Mouse (Mus musculus): ENCODE data around the gene Ankrd24. TPM values are rescaled to one million over a fixed set of nuclear protein-coding genes. Genes with fewer than 3 reads are reported as not detected.

Ankrd24 gene
- polyA plus RNA-seq, 1 experiment = 0.21 TPM

DNA sequence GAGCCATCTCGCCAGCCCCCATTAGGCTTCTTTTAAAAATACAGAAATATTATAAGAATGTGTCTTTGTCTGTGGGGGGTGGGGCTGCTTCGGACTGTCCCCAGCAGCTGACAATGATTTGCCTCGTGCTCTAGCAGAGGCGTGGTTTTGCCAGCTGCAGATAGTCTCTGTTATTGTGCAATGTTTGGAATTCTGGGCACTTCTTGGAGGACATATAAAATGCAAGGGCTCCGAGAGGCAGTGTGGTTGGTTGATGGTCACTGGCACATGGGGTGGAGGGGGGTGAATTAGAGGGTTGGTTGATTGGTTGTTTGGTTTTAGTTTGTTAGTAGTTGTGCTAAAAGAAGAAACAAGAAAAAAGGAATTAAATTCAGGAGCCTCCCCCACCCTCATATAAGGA is 8.4 kb upstream of the Ankrd24 start:
- no peaks in the 10 kb centered on the region for H3K9me3 ChIP-seq (ENCODE audit: control insufficient read depth, low read length)
- no peaks in the 10 kb centered on the region for H3K27me3 ChIP-seq (ENCODE audit: control insufficient read depth)
- no peak for TF ChIP-seq GATA1 (IDR thresholded peaks at IDR 0.05; ENCODE audit: low read length)
- TF ChIP-seq TAL1 (IDR thresholded peaks at IDR 0.05; ENCODE audit: low read length) = no peak
- peaks cover 27% of the 10 kb centered on the region for H3K36me3 ChIP-seq (ENCODE audit: control insufficient read depth)
- peaks cover 16% of the 10 kb centered on the region for H3K4me1 ChIP-seq (ENCODE audit: control insufficient read depth)
- H3K4me3 ChIP-seq (replicated peaks) = no peak overlapping the region

DNA sequence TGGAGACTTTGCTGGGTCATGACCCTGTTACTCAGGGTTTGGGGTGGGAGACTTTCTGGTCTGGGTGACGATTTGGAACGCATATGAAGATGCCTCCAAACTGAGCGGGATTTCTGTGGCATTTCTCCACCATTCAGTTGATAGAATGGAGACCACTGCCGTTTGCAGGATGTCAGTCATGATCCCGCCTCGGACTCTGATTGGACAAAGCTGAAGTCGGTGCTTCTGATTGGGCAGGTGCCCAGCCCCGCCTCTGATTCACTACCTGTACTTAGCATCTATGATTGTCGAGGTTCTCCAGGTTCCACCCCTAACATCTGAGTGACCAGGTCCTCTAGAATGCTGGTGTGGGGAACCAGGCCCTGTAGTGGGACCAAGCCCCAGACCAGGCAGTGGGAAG is 7.6 kb upstream of the Ankrd24 start:
- H3K4me3 ChIP-seq (replicated peaks) = no peak overlapping the region
- peaks cover 35% of the 10 kb centered on the region for H3K36me3 ChIP-seq (ENCODE audit: control insufficient read depth)
- no peak for TF ChIP-seq TAL1 (IDR thresholded peaks at IDR 0.05; ENCODE audit: low read length)
- no peak for TF ChIP-seq GATA1 (IDR thresholded peaks at IDR 0.05; ENCODE audit: low read length)

DNA sequence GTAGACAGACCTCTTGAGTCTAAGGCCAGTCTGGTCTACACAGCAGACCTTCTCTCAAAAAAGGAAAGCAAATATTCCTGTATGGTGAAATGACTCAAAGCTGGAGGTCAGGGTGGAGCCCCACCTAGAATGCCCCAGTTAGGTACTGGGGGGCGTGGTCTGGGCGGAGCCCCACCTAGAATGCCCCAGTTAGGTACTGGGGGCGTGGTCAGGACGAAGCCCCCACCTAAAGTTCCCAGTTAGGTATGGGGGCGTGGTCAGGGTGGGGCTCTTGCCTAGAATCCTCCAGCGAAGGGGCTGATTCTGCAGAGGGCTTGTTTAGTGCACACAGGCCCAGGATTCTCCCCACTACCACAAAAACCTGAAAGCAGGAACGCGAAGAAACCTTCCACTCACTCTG is 4.9 kb upstream of the Ankrd24 start:
- no peak for TF ChIP-seq GATA1 (IDR thresholded peaks at IDR 0.05; ENCODE audit: low read length)
- TF ChIP-seq TAL1 (IDR thresholded peaks at IDR 0.05; ENCODE audit: low read length) = no peak
- Histone ChIP-seq H3K27me3 (ENCODE audit: control insufficient read depth) (no peaks in the 10 kb centered on the region), H3K9me3 (ENCODE audit: control insufficient read depth, low read length) (no peaks in the 10 kb centered on the region), H3K4me3 (replicated peaks) (no peak overlapping the region), H3K4me1 (ENCODE audit: control insufficient read depth) (peaks cover 48% of the 10 kb centered on the region), H3K36me3 (ENCODE audit: control insufficient read depth) (peaks cover 35% of the 10 kb centered on the region)

More for the DNA sequence above, 7.6 kb upstream of the Ankrd24 start:
- H3K9me3 ChIP-seq (ENCODE audit: control insufficient read depth, low read length) = no peaks in the 10 kb centered on the region
- no peaks in the 10 kb centered on the region for H3K27me3 ChIP-seq (ENCODE audit: control insufficient read depth)
- H3K4me1 ChIP-seq (ENCODE audit: control insufficient read depth) = peaks cover 23% of the 10 kb centered on the region

DNA sequence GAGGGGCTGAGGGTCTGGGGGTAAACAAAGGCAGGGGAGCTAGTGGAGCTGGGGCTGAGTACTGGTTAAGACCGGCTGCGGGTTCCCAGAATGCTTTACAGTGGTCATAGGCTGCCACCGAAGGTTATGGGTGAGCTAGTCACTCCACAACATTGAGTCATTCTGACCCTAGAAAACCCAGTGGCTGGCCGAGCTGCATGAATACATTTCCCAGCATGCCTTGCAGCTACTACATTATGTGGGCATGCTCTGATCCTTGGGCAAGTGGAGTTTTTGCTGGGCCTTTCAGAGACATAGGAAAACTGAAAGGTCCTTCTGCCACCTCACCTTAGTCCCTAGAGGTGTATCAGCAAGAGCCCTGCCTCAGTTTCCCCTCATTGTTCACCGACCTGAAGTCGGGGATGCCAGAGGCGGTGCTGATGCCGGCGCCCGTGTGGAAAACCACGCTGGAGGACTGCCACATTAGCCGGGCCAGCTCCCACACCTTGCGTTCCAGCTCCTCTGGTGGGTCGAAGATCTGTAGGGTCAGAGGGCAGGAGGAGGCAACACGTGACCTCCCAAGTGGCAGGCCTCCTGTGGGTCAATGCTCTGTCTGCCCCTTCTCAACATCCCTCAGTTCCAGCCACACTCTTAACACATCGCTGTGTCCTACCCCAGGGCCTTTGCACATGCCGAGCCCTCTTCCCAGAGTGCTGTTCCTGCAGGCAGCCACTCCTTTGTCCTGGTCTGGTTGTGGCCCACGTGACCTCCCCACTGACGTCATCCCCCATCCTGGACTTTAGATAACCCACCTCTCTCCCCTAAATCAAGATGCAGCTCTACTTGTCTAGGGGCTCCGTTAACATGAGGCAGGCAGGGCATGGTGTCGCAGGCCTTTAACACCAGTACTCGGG is 2.0 kb upstream of the Ankrd24 start:
- Histone ChIP-seq H3K4me1 (ENCODE audit: control insufficient read depth) (peaks cover 53% of the 10 kb centered on the region), H3K36me3 (ENCODE audit: control insufficient read depth) (peaks cover 35% of the 10 kb centered on the region), H3K9me3 (ENCODE audit: control insufficient read depth, low read length) (no peaks in the 10 kb centered on the region), H3K4me3 (replicated peaks) (peak overlapping the region; percentile 72), H3K27me3 (ENCODE audit: control insufficient read depth) (no peaks in the 10 kb centered on the region)
- TF ChIP-seq TAL1 (IDR thresholded peaks at IDR 0.05; ENCODE audit: low read length) = no peak
- no peak for TF ChIP-seq GATA1 (IDR thresholded peaks at IDR 0.05; ENCODE audit: low read length)

DNA sequence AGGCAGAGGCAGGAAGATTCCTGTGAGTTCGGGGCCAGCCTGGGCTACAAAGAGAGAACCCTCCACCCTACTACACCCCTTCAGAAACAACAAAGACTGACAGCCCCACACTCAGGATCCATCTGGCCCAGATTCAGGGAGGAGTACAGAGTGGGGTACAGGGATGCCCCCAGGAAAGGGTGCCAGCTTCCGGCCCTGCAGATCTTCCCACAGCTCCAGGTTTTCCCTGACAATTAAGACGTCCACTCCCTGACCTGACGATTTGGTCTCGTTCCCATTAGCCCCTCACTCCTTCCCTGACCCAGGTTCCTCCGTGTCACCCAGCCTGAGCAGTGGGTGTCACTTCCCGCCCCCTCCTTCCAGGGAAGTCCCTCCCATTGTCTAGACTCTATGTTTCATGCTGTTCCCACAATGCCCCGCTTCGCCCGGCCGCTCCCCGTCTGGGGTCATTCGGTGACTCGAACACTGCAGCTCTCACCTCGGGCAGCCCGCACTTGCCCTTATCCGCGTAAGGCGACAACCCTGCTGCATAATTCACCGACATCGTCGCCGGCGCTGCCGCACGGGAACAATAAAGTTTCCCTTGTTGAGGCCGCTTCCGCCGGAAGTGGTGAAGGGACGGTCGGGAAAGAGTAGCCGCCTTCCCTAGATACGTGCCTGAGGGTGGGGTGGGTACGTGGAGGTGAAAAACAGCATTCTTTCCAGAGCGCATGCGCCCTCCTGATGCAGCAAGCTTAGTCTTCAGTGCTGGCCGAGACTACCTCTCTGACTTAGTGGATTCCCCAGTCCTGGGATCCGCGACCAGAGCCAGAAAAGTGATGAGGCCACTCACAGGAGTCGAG is 1.1 kb upstream of the Ankrd24 start, which contains the start of gene Sirt6:
Gene Sirt6, minus strand, starts transcription at position 804 of the 842 bp plus-strand sequence.
- H3K4me1 ChIP-seq (ENCODE audit: control insufficient read depth) = peaks cover 53% of the 10 kb centered on the region
- H3K9me3 ChIP-seq (ENCODE audit: control insufficient read depth, low read length) = no peaks in the 10 kb centered on the region
- peak within 1 kb of the TSS; percentile 72 for H3K4me3 ChIP-seq (replicated peaks)
- peaks cover 31% of the 10 kb centered on the region for H3K36me3 ChIP-seq (ENCODE audit: control insufficient read depth)
- TF ChIP-seq TAL1 (IDR thresholded peaks at IDR 0.05; ENCODE audit: low read length) (no peak), GATA1 (IDR thresholded peaks at IDR 0.05; ENCODE audit: low read length) (no peak)
- no peaks in the 10 kb centered on the region for H3K27me3 ChIP-seq (ENCODE audit: control insufficient read depth)

DNA sequence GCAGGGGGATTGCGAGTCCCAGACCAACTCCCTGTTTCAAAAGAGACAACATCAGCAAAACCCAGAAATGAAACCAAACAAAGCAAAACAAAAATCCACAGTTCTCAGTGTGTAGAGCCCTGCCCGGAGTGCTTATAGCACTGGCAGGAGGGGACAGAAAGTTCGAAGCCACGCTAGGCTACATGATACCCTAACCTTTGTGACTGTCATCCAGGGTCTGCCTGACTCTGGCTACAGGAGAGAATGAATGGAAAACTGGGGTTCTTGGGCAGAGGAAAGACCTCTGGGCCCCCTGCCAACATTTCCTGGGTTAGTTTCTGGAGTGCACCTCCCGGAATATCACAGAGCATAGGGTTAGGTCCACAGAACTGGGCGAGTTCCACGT is 512 bp upstream of the Ankrd24 start:
- Histone ChIP-seq H3K27me3 (ENCODE audit: control insufficient read depth) (no peaks in the 10 kb centered on the region), H3K36me3 (ENCODE audit: control insufficient read depth) (peaks cover 25% of the 10 kb centered on the region), H3K4me3 (replicated peaks) (peak overlapping the region; percentile 72), H3K4me1 (ENCODE audit: control insufficient read depth) (peaks cover 55% of the 10 kb centered on the region), H3K9me3 (ENCODE audit: control insufficient read depth, low read length) (no peaks in the 10 kb centered on the region)
- no peak for TF ChIP-seq GATA1 (IDR thresholded peaks at IDR 0.05; ENCODE audit: low read length)
- no peak for TF ChIP-seq TAL1 (IDR thresholded peaks at IDR 0.05; ENCODE audit: low read length)

DNA sequence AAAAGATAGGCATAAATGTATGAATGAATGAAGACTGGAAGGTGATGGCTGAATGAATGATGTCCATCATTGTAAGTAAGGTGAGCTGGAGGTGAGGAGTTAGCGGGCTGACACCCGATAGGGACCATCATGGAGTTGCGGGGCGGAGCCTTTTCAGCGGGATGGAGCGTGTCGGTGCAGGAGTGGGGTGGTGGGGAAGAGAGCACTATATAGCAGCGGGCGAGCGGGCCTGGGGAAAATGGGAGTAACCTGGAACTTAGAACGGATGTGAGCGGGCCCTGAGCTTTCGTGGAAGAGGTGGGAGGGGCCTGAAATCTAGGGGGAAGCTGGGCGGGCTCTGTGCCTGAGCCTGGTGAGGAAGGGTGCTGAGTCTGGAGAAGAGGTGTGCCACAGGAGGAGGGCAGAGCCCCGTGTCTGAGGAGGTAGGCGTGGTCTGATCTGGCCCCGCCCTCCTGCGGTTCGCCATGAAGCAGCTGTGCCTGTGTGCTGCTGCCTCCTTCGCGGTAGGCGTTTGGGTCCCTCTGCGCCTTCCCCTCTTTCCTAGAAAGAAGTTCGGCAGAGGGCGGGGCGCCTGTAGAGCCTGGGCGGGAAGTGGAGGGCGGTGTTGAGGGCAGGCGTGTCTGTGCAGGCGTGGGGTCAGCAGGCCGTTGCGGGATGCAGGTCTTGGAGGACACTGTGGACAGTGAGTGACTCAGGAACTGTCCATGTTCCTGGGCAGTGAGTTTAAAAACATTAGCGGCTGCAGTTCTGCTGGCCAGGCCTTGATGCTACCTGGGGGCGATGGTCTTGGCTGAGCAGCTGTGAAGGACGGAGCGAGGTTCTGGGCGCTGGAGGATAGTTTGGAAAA is 5.1 kb downstream of the Ankrd24 start:
- no peaks in the 10 kb centered on the region for H3K9me3 ChIP-seq (ENCODE audit: control insufficient read depth, low read length)
- TF ChIP-seq TAL1 (IDR thresholded peaks at IDR 0.05; ENCODE audit: low read length) (no peak), GATA1 (IDR thresholded peaks at IDR 0.05; ENCODE audit: low read length) (no peak)
- H3K4me1 ChIP-seq (ENCODE audit: control insufficient read depth) = peaks cover 32% of the 10 kb centered on the region

DNA sequence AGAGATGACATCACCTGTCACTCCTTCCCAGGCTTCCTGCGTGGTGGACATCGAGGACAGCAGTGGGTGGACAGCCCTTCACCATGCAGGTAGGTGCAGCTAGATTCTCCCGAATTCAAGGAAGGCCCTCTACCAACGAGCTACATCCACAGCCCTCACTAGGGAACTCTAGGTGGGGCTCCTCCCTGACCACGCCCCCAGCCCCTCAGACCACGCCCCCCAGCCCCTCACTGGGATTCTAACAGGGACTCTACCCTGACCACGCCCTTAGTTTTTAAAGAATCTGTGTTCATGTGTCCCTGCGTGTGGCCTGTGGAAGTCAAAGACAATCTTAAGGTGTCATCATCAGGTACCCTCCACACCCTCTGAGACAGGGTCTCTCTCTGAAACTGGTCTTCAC is 8.0 kb downstream of the Ankrd24 start:
- TF ChIP-seq GATA1 (IDR thresholded peaks at IDR 0.05; ENCODE audit: low read length) = no peak
- no peak for TF ChIP-seq TAL1 (IDR thresholded peaks at IDR 0.05; ENCODE audit: low read length)
- H3K27me3 ChIP-seq (ENCODE audit: control insufficient read depth) = peaks cover 4% of the 10 kb centered on the region
- no peaks in the 10 kb centered on the region for H3K36me3 ChIP-seq (ENCODE audit: control insufficient read depth)
- peaks cover 30% of the 10 kb centered on the region for H3K4me1 ChIP-seq (ENCODE audit: control insufficient read depth)
- H3K9me3 ChIP-seq (ENCODE audit: control insufficient read depth, low read length) = no peaks in the 10 kb centered on the region
- no peak overlapping the region for H3K4me3 ChIP-seq (replicated peaks)

More for the DNA sequence above, 5.1 kb downstream of the Ankrd24 start:
- peaks cover 4% of the 10 kb centered on the region for H3K27me3 ChIP-seq (ENCODE audit: control insufficient read depth)
- H3K4me3 ChIP-seq (replicated peaks) = peak overlapping the region; percentile 63
- no peaks in the 10 kb centered on the region for H3K36me3 ChIP-seq (ENCODE audit: control insufficient read depth)
